ENCODE assay signal across 24 mouse cellular contexts in genomic region chr8:47369044-47369769, GRCm38 (mm10).
DNase-seq lines count a peak whose midpoint lies in the region; ATAC-seq and TF ChIP-seq lines count a peak whose summit lies in the region.
"Had no signal": no experiment of that assay in that cellular context is flagged by ENCODE, and none has a peak within 500 bp of the region (broad histone marks: within the 10 kb centered on the region; RNA-seq: fewer than 3 reads in every experiment).

No protein-coding gene starts in this region.

- WGBS in embryonic facial prominence, embryonic 13.5 days, result 31% methylated on average over 16 of the region's 16 CpGs
- 20% methylated on average over 16 of the region's 16 CpGs for WGBS in limb, embryonic 12.5 days
- 74% methylated on average over 16 of the region's 16 CpGs for WGBS in midbrain, embryonic 15.5 days

- no peaks in the 10 kb centered on the region for H3K27me3 ChIP-seq in embryonic facial prominence, embryonic 13.5 days
- H3K27me3 ChIP-seq in limb, embryonic 12.5 days, result no peaks in the 10 kb centered on the region
- H3K27me3 ChIP-seq in midbrain, embryonic 15.5 days (replicated peaks), result no peaks in the 10 kb centered on the region
- H3K27me3 ChIP-seq: hindbrain, embryonic 15.5 days; lung, embryonic 15.5 days; neural tube, embryonic 12.5 days had no signal

- TF ChIP-seq POLR2A in brain, embryonic 14.5 days (IDR thresholded peaks at IDR 0.05; ENCODE audit: borderline replicate concordance, extremely low read depth, insufficient read depth, insufficient read length, poor library complexity, severe bottlenecking), result no peak

- H3K4me3 ChIP-seq in embryonic facial prominence, embryonic 13.5 days, result no peak overlapping the region
- no peak overlapping the region for H3K4me3 ChIP-seq in limb, embryonic 12.5 days (replicated peaks)
- no peak overlapping the region for H3K4me3 ChIP-seq in midbrain, embryonic 15.5 days
- H3K4me3 ChIP-seq: gastrocnemius, adult 2 months; heart, embryonic 15.5 days; hindbrain, embryonic 15.5 days; left cerebral cortex, adult 2 months; lung, embryonic 15.5 days; neural tube, embryonic 12.5 days had no signal

- ATAC-seq in embryonic facial prominence, embryonic 13.5 days (ENCODE audit: insufficient number of reproducible peaks, insufficient read depth, low FRiP score, low TSS enrichment, low read depth), result no peak
- ATAC-seq in limb, embryonic 12.5 days (ENCODE audit: insufficient number of reproducible peaks, insufficient read depth, low FRiP score, low TSS enrichment, low read depth), result no peak
- no peak for ATAC-seq in midbrain, embryonic 15.5 days (replicated peaks)

- peak overlapping the region; percentile 16; the same call in 1 of the 2 replicates for H3K4me2 ChIP-seq in embryonic facial prominence, embryonic 13.5 days
- peak overlapping the region; percentile 29 for H3K4me2 ChIP-seq in limb, embryonic 12.5 days
- no peak overlapping the region for H3K4me2 ChIP-seq in midbrain, embryonic 15.5 days
- H3K4me2 ChIP-seq: heart, embryonic 15.5 days; hindbrain, embryonic 15.5 days; lung, embryonic 15.5 days; neural tube, embryonic 12.5 days had no signal

- H3K9ac ChIP-seq in embryonic facial prominence, embryonic 13.5 days, result no peak overlapping the region
- H3K9ac ChIP-seq in limb, embryonic 12.5 days (replicated peaks), result no peak overlapping the region
- no peak overlapping the region for H3K9ac ChIP-seq in midbrain, embryonic 15.5 days
- H3K9ac ChIP-seq: heart, embryonic 15.5 days; hindbrain, embryonic 15.5 days; liver, embryonic 14.5 days; lung, embryonic 15.5 days; neural tube, embryonic 12.5 days had no signal

- peaks cover 23% of the 10 kb centered on the region for H3K4me1 ChIP-seq in embryonic facial prominence, embryonic 13.5 days
- peaks cover 31% of the 10 kb centered on the region for H3K4me1 ChIP-seq in limb, embryonic 12.5 days (replicated peaks)
- H3K4me1 ChIP-seq in midbrain, embryonic 15.5 days, result peaks cover 9% of the 10 kb centered on the region; the same call in 1 of the 2 replicates

- H3K9me3 ChIP-seq in embryonic facial prominence, embryonic 13.5 days, result no peaks in the 10 kb centered on the region
- peaks cover 7% of the 10 kb centered on the region; the same call in 1 of the 2 replicates for H3K9me3 ChIP-seq in limb, embryonic 12.5 days
- no peaks in the 10 kb centered on the region for H3K9me3 ChIP-seq in midbrain, embryonic 15.5 days
- H3K9me3 ChIP-seq: heart, embryonic 15.5 days; hindbrain, embryonic 15.5 days; lung, embryonic 15.5 days had no signal

- peak; percentile 50 for DNase-seq in brain, embryonic 14.5 days (ENCODE audit: low read depth)
- peak; percentile 50 for DNase-seq in forelimb bud, embryonic 11.5 days (ENCODE audit: low read depth, low spot score)
- no peak for DNase-seq in cerebellum, postnatal 10 days
- DNase-seq in kidney, adult 8-10 months, result no peak
- DNase-seq: adrenal gland, adult 8-10 months; B cell, adult 2 months; cerebellum, adult 18-20 months; cerebellum, postnatal 36 days; embryo, embryonic 11 days; gastrocnemius, adult 2 months; heart, postnatal 4 days; left cerebral cortex, postnatal 4 days; lung, postnatal 36 days; midbrain, embryonic 14.5 days; thymus, postnatal 14 days had no signal

- TF ChIP-seq CTCF in brain, embryonic 14.5 days (IDR thresholded peaks at IDR 0.05; ENCODE audit: borderline replicate concordance, extremely low read depth, insufficient read depth, insufficient read length), result no peak

- H3K27ac ChIP-seq in embryonic facial prominence, embryonic 13.5 days, result 0 out of 2 replicates have a peak overlapping the region, but pooled peaks have one; percentile 39
- H3K27ac ChIP-seq in limb, embryonic 12.5 days, result peak overlapping the region; percentile 46; the same call in 1 of the 2 replicates
- H3K27ac ChIP-seq in midbrain, embryonic 15.5 days, result no peak overlapping the region
- H3K27ac ChIP-seq: gastrocnemius, adult 2 months; heart, embryonic 15.5 days; hindbrain, embryonic 15.5 days; left cerebral cortex, adult 2 months; liver, embryonic 14.5 days; lung, embryonic 15.5 days; neural tube, embryonic 12.5 days had no signal

- H3K36me3 ChIP-seq in embryonic facial prominence, embryonic 13.5 days, result no peaks in the 10 kb centered on the region
- no peaks in the 10 kb centered on the region for H3K36me3 ChIP-seq in limb, embryonic 12.5 days
- H3K36me3 ChIP-seq in midbrain, embryonic 15.5 days (replicated peaks), result no peaks in the 10 kb centered on the region
- H3K36me3 ChIP-seq: heart, embryonic 15.5 days; hindbrain, embryonic 15.5 days; lung, embryonic 15.5 days; neural tube, embryonic 12.5 days had no signal

Comparison
In these comparisons a context has a peak if more than half of its experiments do, and no peak if none do; other contexts are left out.
1. DNase-seq: peak in brain, embryonic 14.5 days (single experiment) and forelimb bud, embryonic 11.5 days (single experiment); none in cerebellum, postnatal 10 days (0 of 2) and kidney, adult 8-10 months (0 of 2).